Mouse (Mus musculus): ENCODE results near the gene Atg5.

Atg5 gene

GRCm38 (mm10) chr10:44309250-44309649 is 41.1 kb downstream of the Atg5 start:
- in situ Hi-C loops (cut with MboI, MseI) = no loop called here

- in situ Hi-C loops (cut with MboI, MseI) = no loop called here
Measured at GRCm38 (mm10) chr10:44315276-44315675, 47.1 kb downstream of the Atg5 start.

- in situ Hi-C loops (cut with MboI, MseI) = no loop called here
Measured at GRCm38 (mm10) chr10:44316280-44317270, 48.4 kb downstream of the Atg5 start.

GRCm38 (mm10) chr10:44322166-44322565 is 54.0 kb downstream of the Atg5 start:
- in situ Hi-C loops (cut with MboI, MseI) = no loop called here

- in situ Hi-C loops (cut with MboI, MseI) = no loop called here
Measured at GRCm38 (mm10) chr10:44323070-44323775, 55.1 kb downstream of the Atg5 start.

GRCm38 (mm10) chr10:44323836-44324235 is 55.7 kb downstream of the Atg5 start:
- in situ Hi-C loops (cut with MboI, MseI) = no loop called here

- in situ Hi-C loops (cut with MboI, MseI) = loop anchor here (25.0 kb wide), 1 partner anchor 686 kb away; no protein-coding TSS in a partner anchor
Measured at GRCm38 (mm10) chr10:44325551-44326500, 57.7 kb downstream of the Atg5 start.

- in situ Hi-C loops (cut with MboI, MseI) = loop anchor here (25.0 kb wide), 1 partner anchor 685 kb away; no protein-coding TSS in a partner anchor
Measured at GRCm38 (mm10) chr10:44327057-44327456, 58.9 kb downstream of the Atg5 start.

GRCm38 (mm10) chr10:44328347-44328746 is 60.2 kb downstream of the Atg5 start:
- in situ Hi-C loops (cut with MboI, MseI) = loop anchor here (25.0 kb wide), 1 partner anchor 684 kb away; no protein-coding TSS in a partner anchor

GRCm38 (mm10) chr10:44330717-44331116 is 62.6 kb downstream of the Atg5 start:
- in situ Hi-C loops (cut with MboI, MseI) = loop anchor here (25.0 kb wide), 1 partner anchor 682 kb away; no protein-coding TSS in a partner anchor

GRCm38 (mm10) chr10:44331469-44331868 is 63.3 kb downstream of the Atg5 start:
- in situ Hi-C loops (cut with MboI, MseI) = loop anchor here (25.0 kb wide), 1 partner anchor 681 kb away; no protein-coding TSS in a partner anchor

GRCm38 (mm10) chr10:44332656-44333055 is 64.5 kb downstream of the Atg5 start:
- in situ Hi-C loops (cut with MboI, MseI) = loop anchor here (25.0 kb wide), 1 partner anchor 680 kb away; no protein-coding TSS in a partner anchor

- in situ Hi-C loops (cut with MboI, MseI) = loop anchor here (25.0 kb wide), 1 partner anchor 675 kb away; no protein-coding TSS in a partner anchor
Measured at GRCm38 (mm10) chr10:44336641-44337382, 68.7 kb downstream of the Atg5 start.

GRCm38 (mm10) chr10:44338571-44338970 is 70.4 kb downstream of the Atg5 start:
- in situ Hi-C loops (cut with MboI, MseI) = loop anchor here (25.0 kb wide), 1 partner anchor 674 kb away; no protein-coding TSS in a partner anchor

GRCm38 (mm10) chr10:44339326-44339725 is 71.2 kb downstream of the Atg5 start:
- in situ Hi-C loops (cut with MboI, MseI) = loop anchor here (25.0 kb wide), 1 partner anchor 673 kb away; no protein-coding TSS in a partner anchor

GRCm38 (mm10) chr10:44340928-44341327 is 72.8 kb downstream of the Atg5 start:
- in situ Hi-C loops (cut with MboI, MseI) = loop anchor here (25.0 kb wide), 1 partner anchor 671 kb away; no protein-coding TSS in a partner anchor

- in situ Hi-C loops (cut with MboI, MseI) = loop anchor here (25.0 kb wide), 1 partner anchor 670 kb away; no protein-coding TSS in a partner anchor
Measured at GRCm38 (mm10) chr10:44341826-44342521, 73.8 kb downstream of the Atg5 start.

- in situ Hi-C loops (cut with MboI, MseI) = loop anchor here (25.0 kb wide), 1 partner anchor 669 kb away; no protein-coding TSS in a partner anchor
Measured at GRCm38 (mm10) chr10:44343351-44343750, 75.2 kb downstream of the Atg5 start.
